Mouse (Mus musculus) ES-Bruce4 (cell line): ENCODE data around the gene Echdc3.

Experiments used
- CTCF ChIP-seq: IDR thresholded peaks from one replicate; pipeline ENCODE4 v1.8.1; 2011; ENCODE audit warnings: low read depth, low read length
- POLR2A ChIP-seq: IDR thresholded peaks from one replicate; pipeline ENCODE4 v1.8.1; 2011; ENCODE audit warnings: low read length; ENCODE audit not compliant: insufficient read depth

DNA sequence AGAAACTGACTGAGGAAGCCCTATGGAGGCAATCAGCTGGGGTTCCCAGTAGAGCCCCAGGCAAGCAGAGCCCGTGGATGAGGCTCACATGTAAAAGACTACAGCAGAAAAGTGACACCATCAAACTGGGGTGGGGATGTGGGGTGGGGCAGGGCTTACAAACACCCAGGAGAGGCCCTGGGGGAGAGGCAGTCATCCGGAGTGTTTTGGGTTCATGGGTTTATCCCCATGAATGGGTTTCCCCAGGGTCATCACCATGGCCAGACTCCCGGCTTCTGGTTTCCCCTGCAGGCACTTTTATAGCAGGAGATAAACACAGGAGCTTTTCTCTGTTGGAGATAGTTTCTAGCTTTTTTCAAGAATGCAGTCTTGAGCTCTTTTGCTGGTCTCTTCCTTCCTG, 39.8 kb downstream of the Echdc3 start:
- no peak for TF ChIP-seq CTCF
- no peak for TF ChIP-seq POLR2A
